Mouse (Mus musculus): Measurements from ENCODE around the gene Arf3.

DNA sequence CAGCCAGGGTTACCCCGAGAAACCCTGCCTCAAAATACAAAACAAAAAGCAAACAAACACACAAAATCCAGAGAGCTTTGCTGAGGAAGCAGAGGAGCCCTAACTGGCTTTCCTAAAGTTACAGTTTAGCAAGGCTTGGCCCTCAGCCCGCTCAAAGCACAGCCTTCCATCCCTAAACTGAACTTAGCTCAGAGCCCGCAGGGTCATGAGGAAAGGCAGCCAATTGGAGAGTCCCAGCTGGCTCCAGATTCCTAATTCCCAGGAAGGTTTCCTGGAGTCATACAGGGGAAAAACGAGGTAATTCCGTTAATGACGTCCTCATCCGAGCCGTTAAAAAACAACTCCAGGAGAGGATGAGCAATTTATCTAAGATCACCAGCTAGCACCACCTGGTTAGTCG is 67.3 kb downstream of the Arf3 start:
- no peak for TF ChIP-seq CTCF (IDR thresholded peaks at IDR 0.05; ENCODE audit: low read depth, low read length)
- TF ChIP-seq POLR2A (IDR thresholded peaks at IDR 0.05; ENCODE audit: extremely low read depth, insufficient read depth, low read length) = no peak

Measured in liver, adult 2 months (tissue).